Mouse (Mus musculus) erythroid progenitor cell, adult 5-6 weeks (primary cell): ENCODE measurements around the gene Tmem243. TPM values are rescaled to one million over a fixed set of nuclear protein-coding genes. Genes with fewer than 3 reads are reported as not detected.

Experiments
- ATAC-seq: replicated peaks from 2 replicates; pipeline ENCODE4 v1.8.0; 2016; ENCODE audit warnings: moderate number of reproducible peaks, mild to moderate bottlenecking, moderate TSS enrichment, inconsistent platforms; ENCODE audit not compliant: poor library complexity, low FRiP score, severe bottlenecking
- total RNA-seq, 2 experiments: library from RNA; stranded (forward) in 1 of 2; stranded (reverse) in 1 of 2; fragments of 150-400 nt in 1 of 2; fragments of 186-747, 209-891 nt in 1 of 2; gene quantifications; 2 replicates each; pipeline versions ENCODE4 v1.2.3 to v1.2.4; 2015 to 2017; ENCODE audit warnings: low replicate concordance in 2 of 2

The Tmem243 gene
- total RNA-seq (2015; ENCODE audit: low replicate concordance) (16.9 and 19.7 TPM in 2 replicates), total RNA-seq (2017; ENCODE audit: low replicate concordance) (3.2 and 4.1 TPM in 2 replicates)

DNA sequence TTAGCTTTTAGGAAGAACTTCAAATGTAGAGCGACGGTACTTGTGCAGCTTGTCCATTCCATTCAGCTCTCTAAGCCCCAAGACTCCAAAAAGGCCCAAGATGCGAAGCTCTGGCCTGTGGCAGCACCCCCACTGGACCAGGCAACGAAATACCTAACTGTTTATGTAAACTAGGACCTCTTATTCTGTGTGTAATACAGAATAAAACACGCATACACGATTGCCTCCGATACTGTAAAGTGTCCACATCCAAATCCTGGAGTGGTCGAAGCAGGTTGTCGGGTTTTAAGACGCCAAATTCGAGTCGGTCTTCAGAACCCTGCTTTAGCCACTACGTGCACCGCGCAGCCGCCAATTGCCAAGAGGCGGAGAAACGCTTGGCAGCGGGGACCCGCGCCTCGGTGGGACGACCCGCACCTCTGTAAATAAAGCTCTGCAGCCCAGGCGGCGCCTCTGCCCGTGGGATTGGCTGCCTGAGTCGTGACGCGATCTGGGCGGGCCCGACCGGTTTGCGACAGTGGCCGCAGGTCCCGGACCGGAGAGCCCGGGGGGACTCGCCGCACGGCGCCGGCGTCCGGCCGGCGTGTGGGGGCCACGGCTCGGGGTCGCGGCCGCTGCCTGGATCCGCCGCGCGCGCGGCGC, at the start of gene Tmem243:
Tmem243 (plus strand) TSS at position 462 of the 642 bp plus-strand sequence.
- ATAC-seq: peak; percentile 68

GRCm38 (mm10) chr5:9056020-9056660, 44.3 kb upstream of the Tmem243 start:
- peak; percentile 67 for ATAC-seq

DNA sequence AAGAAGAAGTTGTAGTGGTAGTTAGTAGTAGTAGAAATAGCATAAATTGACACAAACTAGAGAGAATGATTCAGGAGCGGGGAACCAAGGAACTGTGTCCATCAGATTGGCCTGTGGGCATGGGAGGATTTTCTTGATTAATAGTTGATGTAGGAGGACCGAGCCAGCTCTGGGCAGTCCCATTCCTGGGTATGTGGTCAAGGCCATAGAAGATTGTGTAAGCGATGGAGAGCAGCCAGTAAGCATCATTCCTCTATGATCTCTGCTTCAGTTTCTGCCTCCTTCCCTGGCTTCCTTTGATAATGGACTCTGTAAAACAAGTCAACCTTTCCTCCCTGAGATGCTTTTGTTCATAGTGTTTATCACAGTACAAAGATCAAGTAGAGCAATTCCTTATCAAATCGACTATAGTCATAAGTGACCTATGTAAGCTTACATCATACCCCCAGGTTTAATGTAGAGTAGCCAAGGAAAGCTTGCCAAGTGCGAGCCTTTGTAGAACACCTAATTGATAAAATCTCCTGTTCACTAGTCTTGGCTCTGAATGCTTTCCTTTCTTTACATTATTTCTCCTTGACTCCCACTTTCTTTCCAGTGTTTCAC, 43.1 kb upstream of the Tmem243 start:
- no peak for ATAC-seq

DNA sequence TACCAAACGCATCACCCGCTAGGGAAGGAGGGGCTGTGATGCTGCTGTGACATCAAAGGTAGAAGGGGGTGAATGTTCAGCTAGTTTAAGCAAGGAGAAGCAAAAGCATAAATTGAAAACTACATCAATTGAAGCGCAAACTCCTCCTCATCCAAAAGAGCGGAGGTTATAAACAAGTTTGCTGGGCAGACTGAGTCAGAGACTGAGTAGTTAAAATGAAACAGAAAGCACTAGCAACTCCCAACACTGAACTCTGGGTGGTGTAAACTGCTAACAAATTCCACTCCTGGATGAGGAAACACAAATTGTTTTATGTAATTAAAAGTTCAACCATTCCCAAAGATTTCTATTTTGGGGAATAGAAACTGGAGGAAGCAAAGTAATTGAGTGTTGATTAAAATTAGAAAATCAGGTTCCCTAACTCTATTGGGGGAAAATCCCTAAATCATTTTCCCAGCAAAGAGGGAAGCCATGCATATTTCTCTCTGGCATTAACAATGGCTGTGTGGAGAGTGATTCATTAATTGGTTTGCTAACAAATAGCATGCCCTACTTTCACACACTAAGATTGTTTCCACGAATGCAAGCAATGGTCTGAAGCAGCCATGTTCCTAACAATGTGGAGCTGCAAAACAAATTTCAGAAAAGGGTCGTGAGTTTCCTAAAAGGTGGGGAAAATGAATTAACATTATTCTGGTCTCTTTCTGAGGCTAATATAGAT, 41.0 kb upstream of the Tmem243 start:
- ATAC-seq: no peak

DNA sequence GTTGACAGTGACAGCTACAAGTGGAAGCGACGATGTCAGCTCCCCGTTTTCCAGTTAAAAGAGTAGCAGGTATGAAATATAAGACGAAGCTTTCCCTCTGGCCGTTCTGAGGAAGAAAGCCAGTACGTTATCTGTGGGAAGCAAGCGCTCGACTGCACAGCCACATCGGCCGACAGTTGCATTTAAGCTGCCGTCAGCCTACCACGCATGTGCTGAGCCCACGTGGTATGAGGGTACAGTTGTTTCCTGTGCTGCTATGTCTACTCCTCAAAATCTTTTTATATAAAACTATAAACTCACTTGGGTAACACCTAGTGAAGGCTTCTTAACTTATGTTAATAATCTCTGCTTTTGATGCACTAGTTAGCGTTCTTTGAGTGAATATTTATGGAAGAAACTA, 40.2 kb upstream of the Tmem243 start:
- no peak for ATAC-seq

GRCm38 (mm10) chr5:9064217-9064616, 36.3 kb upstream of the Tmem243 start:
- ATAC-seq: no peak

DNA sequence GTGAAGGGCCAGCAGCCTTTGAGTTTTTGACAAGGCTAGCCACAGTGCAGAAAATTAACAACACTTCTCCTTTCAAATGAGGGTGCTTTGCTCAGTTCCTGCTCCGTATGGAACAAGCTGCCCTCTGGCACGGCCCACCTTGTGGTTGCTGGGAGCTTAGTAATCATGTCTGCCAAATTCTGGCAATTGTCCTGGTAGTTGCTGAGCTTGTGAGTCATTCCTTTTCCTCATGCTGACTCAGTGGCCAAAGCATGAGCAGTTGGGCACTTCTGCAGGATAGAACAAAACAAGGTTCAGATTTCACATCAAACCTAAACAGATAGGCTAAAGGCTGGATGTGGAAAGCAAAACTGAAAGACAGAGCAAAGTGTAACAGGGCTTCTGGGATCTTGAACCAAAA, 31.6 kb upstream of the Tmem243 start:
- no peak for ATAC-seq

GRCm38 (mm10) chr5:9069599-9070209, 30.8 kb upstream of the Tmem243 start:
- ATAC-seq: no peak

DNA sequence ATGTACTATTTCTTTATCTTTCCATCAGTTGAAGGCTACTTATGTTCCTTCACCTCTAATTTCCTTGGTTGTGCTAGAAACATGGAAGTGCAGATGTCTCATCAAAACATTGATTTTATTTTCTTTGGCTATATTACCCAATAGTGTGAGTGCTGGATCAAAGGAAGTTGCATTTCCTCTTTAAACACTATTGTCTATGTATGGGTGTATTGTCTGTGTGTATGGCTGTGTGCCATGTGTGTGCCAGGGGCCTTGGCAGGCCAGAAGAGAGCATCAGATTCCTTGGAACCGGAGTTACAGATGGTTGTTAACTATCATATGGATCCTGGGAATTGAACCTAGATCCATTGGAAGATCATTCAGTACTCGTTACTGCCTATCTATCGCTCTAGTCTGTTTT, 29.1 kb upstream of the Tmem243 start:
- ATAC-seq: no peak

GRCm38 (mm10) chr5:9073177-9073854, 27.2 kb upstream of the Tmem243 start:
- ATAC-seq: no peak; the same call in 1 of the 2 replicates

GRCm38 (mm10) chr5:9079773-9080501, 20.5 kb upstream of the Tmem243 start:
- ATAC-seq: no peak

- ATAC-seq: no peak
These were observed 13.3 kb upstream of the Tmem243 start for GRCm38 (mm10) chr5:9086924-9087719.

GRCm38 (mm10) chr5:9090493-9091106, 9.9 kb upstream of the Tmem243 start:
- ATAC-seq: no peak

- ATAC-seq: no peak
These were observed 7.8 kb upstream of the Tmem243 start for GRCm38 (mm10) chr5:9092716-9093115.

- no peak for ATAC-seq
These were observed 7.0 kb upstream of the Tmem243 start for GRCm38 (mm10) chr5:9093490-9093889.

GRCm38 (mm10) chr5:9100849-9101801, 657 bp downstream of the Tmem243 start:
- no peak for ATAC-seq

- no peak for ATAC-seq
These were observed 2.2 kb downstream of the Tmem243 start for GRCm38 (mm10) chr5:9102696-9103095.
